Mouse (Mus musculus) adrenal gland, adult 8-10 months (tissue): ENCODE results near the gene Cklf. TPM values are rescaled to one million over a fixed set of nuclear protein-coding genes. Genes with fewer than 3 reads are reported as not detected.
"Not testable (repeated sequence)": the region's sequence is repeated elsewhere in the genome, so short reads cannot be mapped to it uniquely, and the experiment has no call there.

Experiments used
- DNase-seq: peaks from one replicate; pipeline ENCODE4 v3.0.0; 2022
- total RNA-seq, 4 experiments: library from RNA; stranded (reverse); gene quantifications; 2 replicates each; pipeline ENCODE4 v1.2.4; 2022

The Cklf gene
- 100 to 1,000 TPM in 2 of 4 experiments, 10 to 100 TPM in 2; 71.6 to 149 (median 92.8) TPM for total RNA-seq

DNA sequence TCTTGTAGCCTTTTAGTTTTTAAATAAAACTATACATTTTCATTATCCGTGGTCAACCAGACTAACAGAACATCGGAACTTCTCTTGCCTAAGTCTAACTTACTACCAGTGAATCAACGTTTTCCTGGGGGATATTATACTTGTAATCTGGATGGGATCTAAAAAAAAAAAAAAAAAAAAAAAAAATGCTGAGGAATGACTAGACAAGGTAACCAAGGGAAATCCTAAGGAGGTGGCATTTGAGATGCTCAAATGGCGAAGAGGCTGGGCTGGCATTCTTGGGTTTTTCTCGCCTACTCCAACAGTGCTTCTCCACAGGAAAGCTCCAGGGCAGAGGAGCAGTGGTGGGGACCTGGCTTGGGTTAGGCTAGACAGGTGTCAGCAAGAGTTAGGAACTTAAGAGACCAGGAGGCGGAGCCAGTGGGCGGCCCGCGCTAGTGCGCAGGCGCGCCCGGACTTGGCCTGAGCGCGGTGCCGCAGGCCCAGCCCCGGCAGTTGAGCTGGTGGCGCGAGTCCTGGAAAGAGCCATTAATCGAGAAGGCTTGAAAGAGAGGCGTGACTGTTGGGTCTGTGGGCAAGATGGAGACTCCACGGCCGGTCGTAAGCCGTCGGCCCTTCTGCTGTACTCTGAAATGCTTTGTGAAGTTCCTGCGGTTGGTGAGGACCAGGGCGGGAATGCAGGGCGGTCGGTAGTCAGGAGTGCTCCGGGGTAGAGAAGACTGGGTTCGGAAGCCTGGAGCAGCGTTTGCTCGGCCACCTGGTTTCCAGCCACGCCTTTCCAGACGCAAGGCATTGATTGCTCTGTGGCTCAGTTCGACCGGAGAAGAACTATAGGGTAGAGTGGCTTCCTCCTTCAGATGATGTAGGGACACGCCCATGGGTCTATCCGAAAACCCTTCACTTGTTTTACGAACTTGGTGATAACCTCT lies at the start of gene Cklf:
TSS of gene Cklf (plus strand) at position 423 of the 929 bp plus-strand sequence.
- peak; percentile 83 for DNase-seq

GRCm38 (mm10) chr8:104201622-104202021 lies 49.0 kb upstream of the Cklf start:
- DNase-seq, result no peak

GRCm38 (mm10) chr8:104202320-104202719 lies 48.3 kb upstream of the Cklf start:
- DNase-seq, result no peak

DNA sequence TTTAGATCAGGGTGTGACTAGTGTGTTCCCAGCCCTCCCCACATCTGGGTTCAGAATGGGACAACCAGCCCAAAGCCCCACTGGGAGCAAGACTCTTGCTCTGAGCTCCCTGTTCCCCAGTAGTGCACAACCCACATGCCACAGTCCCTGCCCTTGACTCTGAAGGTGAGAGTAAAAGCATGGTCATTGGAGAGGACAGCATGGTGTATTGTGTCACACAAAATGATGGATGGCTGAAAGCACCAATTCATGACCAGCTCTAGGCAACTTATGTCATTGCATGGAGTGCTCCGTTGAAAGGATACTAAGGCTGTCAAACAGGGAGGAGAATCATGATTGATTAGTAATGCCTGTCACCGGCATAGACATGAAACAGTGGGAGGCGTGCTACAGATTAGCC lies 45.4 kb upstream of the Cklf start:
- no peak for DNase-seq

DNA sequence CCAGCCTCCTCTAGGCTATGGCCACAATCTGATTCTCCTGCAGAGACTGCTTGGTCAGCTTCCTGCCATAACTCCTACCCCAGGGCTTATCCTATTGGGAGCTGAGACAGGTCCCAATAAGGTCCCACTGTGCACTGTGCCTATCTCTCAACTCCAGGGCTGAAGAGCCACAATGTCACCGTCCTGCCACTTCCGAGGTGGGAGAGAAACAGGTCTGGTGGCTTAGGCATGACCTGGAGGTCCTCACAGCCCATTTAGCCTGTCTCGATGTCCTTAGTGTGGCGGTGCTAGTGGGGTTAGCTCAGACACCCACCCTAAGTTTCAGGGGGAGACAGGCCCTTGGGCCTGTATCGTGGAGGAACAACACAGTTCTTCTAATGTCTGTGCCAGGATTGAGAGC lies 33.1 kb upstream of the Cklf start:
- DNase-seq, result no peak

- no peak for DNase-seq
These were observed 31.6 kb upstream of the Cklf start for GRCm38 (mm10) chr8:104219079-104219478.

GRCm38 (mm10) chr8:104219806-104220205 lies 30.9 kb upstream of the Cklf start:
- DNase-seq, result peak; percentile 47

- no peak for DNase-seq
These were observed 23.6 kb upstream of the Cklf start for GRCm38 (mm10) chr8:104227048-104227447.

DNA sequence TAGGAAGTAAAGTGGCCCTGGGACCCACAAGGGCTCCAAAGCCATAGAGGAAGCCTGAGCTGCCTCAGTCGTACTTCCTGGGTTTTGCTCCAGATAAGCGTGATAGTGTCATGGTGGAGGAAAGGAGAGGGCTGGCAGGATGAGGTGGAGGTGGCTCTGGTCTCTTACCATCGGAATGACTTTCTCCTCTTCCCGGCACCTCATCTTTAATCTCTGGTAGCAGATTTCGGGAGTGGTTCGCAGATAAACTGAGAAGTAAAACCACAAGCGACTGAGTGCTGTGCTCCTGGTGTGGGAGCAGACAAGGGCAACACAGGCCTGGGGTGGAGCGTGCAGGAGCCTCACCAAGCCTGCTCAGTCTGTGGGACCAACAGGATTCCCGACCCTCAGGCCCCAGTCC lies 20.3 kb upstream of the Cklf start:
- DNase-seq, result no peak

DNA sequence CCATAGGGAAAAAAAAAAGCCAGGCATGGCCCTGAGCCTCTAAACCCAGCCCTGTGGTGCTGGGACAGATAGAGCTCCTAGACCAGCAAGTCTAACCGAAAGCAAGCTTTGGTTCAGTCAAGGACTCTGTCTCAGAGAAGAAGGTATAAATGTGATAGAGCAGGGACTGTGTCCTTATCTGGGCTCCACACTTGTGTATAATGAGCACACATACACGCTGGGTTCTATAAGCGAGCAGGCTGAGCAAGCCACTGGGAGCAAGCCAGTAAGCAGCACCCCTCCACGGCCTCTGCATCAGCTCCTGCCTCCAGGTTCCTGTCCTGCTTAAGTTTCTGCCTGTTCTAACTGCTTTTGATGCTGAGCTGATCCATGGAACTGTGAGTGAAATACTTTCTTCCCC lies 18.6 kb upstream of the Cklf start:
- no peak for DNase-seq

DNA sequence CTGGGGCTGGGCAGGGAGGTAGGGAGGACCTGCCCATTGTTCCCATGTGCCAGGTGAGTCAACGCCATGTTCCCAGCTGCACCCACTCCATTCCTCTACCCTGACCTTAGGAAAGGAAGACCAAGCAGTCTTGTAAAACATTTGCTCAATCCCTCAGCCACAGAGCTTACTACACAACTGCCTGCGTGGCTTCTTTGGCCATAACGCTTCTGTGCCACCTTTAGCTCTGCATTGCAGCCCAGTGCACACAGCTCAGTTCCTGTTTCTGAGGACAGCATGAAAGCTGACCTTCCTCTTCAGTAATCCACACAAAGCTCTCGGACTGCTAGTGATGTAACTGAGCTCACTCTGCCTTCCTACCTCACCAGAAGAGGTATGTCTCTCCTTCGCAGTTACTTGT lies 17.7 kb upstream of the Cklf start:
- DNase-seq, result no peak

DNA sequence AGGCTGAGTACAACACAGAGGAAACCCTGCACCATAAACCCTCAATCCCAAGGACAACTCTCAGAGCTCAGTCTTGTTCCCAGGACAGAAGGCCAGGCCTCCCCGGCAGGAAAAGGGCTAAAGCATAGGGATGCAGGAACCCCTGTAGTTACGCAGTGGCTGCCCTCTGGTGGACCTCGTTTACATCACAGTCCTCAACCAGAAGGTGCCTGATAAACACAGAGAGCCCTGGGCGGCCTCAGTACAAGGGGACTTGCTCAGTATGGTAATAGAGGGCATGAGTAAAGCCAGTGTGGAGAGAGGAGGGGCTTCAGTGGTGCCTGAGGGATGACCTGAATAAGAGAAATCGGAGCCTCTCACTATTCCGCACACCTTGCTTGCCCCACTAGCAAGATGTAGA lies 16.1 kb upstream of the Cklf start:
- DNase-seq, result no peak

- DNase-seq, result no peak
These were observed 11.2 kb upstream of the Cklf start for GRCm38 (mm10) chr8:104239418-104239861.

GRCm38 (mm10) chr8:104242038-104242644 lies 8.5 kb upstream of the Cklf start:
- DNase-seq, result no peak

GRCm38 (mm10) chr8:104246621-104247020 lies 4.0 kb upstream of the Cklf start:
- DNase-seq, result no peak

DNA sequence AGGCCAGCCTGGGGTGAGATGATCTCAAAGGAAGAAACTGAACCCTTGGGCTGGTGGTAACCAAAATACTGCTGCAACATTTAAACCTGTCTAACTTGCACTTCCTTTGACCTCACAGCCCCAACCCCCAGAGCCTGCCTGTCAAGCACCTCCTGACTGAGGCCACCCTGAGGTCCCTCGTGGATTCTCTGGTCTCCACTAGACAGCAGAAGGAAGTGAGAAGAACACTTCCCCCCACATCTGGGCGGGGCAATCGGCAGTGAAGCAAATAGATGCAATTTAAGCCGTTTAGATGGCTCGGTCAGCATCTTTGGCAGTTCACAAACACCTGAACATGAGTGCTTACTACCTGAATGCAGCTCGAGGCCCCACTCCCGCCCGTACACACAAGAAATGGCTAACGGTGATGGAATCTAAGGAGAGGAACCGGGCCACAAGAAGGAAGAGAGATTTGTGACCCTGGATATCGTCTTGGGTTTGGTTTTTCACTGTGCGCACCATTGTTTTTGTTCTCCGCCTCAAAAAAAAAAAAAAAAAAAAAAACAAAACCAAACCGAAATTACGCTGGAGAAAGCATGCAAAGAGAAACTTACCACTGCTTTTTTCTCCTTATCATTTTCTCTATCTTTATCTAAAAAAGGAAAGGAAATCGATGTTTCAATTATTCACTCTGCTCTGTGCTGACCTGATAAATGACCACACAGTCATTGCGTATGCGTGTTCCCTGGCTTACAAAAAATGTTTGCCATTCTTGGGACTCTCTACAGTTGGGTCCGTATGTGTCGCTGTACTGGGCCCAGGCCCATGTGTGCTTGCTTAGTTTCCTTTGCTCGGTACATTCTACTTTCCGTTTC lies 3.4 kb upstream of the Cklf start:
- peak; percentile 34 for DNase-seq

- DNase-seq, result no peak
These were observed 2.8 kb upstream of the Cklf start for GRCm38 (mm10) chr8:104247908-104248275.

DNA sequence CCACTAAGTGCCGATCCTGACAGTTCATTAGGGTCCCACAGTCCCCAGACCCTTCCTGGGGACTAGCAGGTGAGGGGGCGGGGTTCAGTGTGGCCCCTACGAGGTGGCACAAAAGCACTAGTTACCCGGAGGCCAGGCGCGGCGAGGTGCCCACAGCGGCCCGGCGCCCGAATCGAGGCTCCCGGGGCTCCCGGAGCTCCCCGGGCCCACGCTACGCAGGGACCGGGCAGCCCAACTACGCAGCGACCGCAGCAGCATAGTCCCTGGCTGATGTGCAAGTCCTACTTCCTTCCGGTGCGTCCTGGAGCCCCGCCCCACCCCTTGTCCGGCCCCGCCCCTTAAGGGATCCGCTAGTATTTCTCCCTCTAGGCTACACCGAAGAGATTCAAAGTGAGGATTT lies 2.4 kb upstream of the Cklf start, which contains the start of gene Tk2:
TSS of gene Tk2 (minus strand) at position 283 of the 400 bp plus-strand sequence.
- peak; percentile 67 for DNase-seq

GRCm38 (mm10) chr8:104249442-104249996 lies 1.1 kb upstream of the Cklf start:
- DNase-seq, result no peak

GRCm38 (mm10) chr8:104251461-104251860 lies 800 bp downstream of the Cklf start:
- DNase-seq, result no peak

DNA sequence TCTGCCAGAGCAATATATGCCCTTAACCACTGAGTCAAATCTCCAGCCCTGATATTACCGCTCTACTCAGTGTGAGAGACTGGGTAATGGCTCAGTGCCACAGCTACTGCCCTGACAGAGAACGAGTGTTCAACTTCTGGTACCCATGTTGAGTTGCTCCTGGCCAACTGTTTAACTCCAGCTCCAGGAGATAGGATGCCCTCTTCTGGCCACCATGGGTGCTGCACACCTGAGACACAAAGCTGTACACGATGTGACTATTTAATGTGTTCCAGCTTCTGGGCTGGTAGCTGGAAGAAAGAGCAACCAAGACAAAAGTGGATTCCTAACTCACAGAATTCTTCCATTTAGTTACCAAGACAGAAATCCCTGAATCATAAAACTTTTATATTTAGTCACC lies 2.4 kb downstream of the Cklf start:
- no peak for DNase-seq

DNA sequence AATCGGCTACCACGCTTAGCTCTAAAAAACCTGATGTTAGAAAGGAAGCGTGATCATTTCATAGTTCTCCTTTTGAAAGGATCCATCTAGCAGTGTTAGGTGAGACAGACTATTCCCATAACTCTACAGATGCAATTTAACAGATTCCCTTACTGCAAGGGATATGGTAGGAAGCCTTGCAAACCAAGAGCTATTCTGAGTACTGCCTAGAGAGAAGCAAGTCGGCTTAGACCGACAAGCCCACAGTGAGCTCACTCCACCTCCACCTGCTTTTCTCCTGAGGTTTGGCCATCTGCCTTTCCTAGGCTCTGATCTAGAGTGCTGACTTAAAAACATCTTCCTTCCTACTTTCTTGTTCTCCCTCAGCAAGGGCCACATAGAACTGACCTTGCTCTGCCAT lies 11.1 kb downstream of the Cklf start:
- not testable (repeated sequence) for DNase-seq
